Mouse (Mus musculus) embryonic facial prominence, embryonic 11.5 days (tissue): ENCODE measurements around the gene Pdlim5. TPM values are rescaled to one million over a fixed set of nuclear protein-coding genes. Genes with fewer than 3 reads are reported as not detected.
A peak's percentile ranks its signal among the peaks of the same experiment; 100 is the strongest.
"Not testable (repeated sequence)": the region's sequence is repeated elsewhere in the genome, so short reads cannot be mapped to it uniquely, and the experiment has no call there.

Experiments
- ATAC-seq: fragments of 200-750 bp; cut with Nextera tagmentation; replicated peaks from 2 replicates; pipeline ENCODE4 v1.8.0; 2017; ENCODE audit warnings: low read depth; ENCODE audit not compliant: insufficient number of reproducible peaks, low FRiP score, low TSS enrichment
- DNase-seq: peaks from one replicate; pipeline ENCODE4 v3.0.0-alpha.2; 2015; ENCODE audit warnings: low spot score
- H3K27ac ChIP-seq: fragments of 300-500 bp; sonication (generic); replicated peaks from 2 replicates; pipeline ENCODE4 v1.5.1; 2014; ENCODE audit warnings: mild to moderate bottlenecking, low read depth, low read length, control low read depth
- H3K27me3 ChIP-seq: fragments of 300-500 bp; sonication (generic); 2 replicates; pipeline ENCODE4 v1.6.1; 2014; ENCODE audit warnings: mild to moderate bottlenecking, low read length, moderate library complexity, mixed read lengths; ENCODE audit not compliant: control insufficient read depth, insufficient read depth
- H3K36me3 ChIP-seq: fragments of 300-500 bp; sonication (generic); replicated peaks from 2 replicates; pipeline ENCODE4 v1.6.1; 2014; ENCODE audit warnings: low read depth, mild to moderate bottlenecking, low read length, moderate library complexity, mixed read lengths; ENCODE audit not compliant: control insufficient read depth, insufficient read depth
- H3K4me1 ChIP-seq: fragments of 300-500 bp; sonication (generic); 2 replicates; pipeline ENCODE4 v1.6.1; 2014; ENCODE audit warnings: low read length, mixed read lengths; ENCODE audit not compliant: control insufficient read depth, insufficient read depth
- H3K4me2 ChIP-seq: fragments of 300-500 bp; sonication (generic); 2 replicates; pipeline ENCODE4 v1.6.1; 2014; ENCODE audit warnings: low read depth, mild to moderate bottlenecking, control low read depth, low read length, moderate library complexity
- H3K4me3 ChIP-seq: fragments of 300-500 bp; sonication (generic); 2 replicates; pipeline ENCODE4 v1.5.1; 2014; ENCODE audit warnings: low read depth, low read length, control low read depth
- H3K9ac ChIP-seq: fragments of 300-500 bp; sonication (generic); replicated peaks from 2 replicates; pipeline ENCODE4 v1.6.1; 2014; ENCODE audit warnings: mild to moderate bottlenecking, control low read depth, low read length
- H3K9me3 ChIP-seq: fragments of 300-500 bp; sonication (generic); replicated peaks from 2 replicates; pipeline ENCODE4 v1.6.1; 2016; ENCODE audit warnings: mild to moderate bottlenecking, low read length, inconsistent platforms, mixed read lengths; ENCODE audit not compliant: control insufficient read depth
- WGBS: fragments of 180-500 bp; shearing (Covaris S2); extraction: QIAGEN DNeasy Blood & Tissue Kit; methylation state at CpG from one replicate; pipeline ENCODE4 v1.1.7; 2014; 5-methylcytosine and 5-hydroxymethylcytosine counted together
- polyA plus RNA-seq: library from polyadenylated mRNA; unstranded; fragments of >200 nt; fragmentation: Nextera tagmentation; extraction: Ambion mirVana; gene quantifications from 2 replicates; pipeline ENCODE4 v1.2.1, GENCODE M21; 2014

The Pdlim5 gene
- polyA plus RNA-seq, 1 experiment from 2014 or later = 19.6 TPM

DNA sequence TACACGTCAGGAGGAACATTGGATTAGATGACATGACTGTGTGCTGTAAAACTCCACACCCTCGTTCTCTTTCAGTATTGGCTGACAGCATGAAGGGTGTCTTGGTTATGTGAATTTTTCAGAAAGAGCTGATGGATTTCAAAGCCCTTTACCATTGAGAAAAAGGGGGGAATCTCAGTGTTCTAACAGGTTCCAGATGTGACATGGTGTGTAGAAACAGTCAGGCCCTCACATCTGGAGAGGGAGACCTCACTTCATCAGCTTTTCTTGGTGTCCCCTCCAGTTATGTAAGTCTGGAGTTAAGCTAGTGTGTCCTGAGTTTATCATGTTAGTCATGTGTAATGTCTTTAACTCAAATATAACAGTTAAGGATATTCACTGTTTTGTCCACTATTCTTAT, 182.7 kb downstream of the Pdlim5 start:
- Histone ChIP-seq H3K27me3 (no peaks in the 10 kb centered on the region), H3K27ac (no peak overlapping the region), H3K9me3 (no peaks in the 10 kb centered on the region), H3K4me2 (no peak overlapping the region), H3K4me1 (no peaks in the 10 kb centered on the region), H3K9ac (no peak overlapping the region), H3K36me3 (no peaks in the 10 kb centered on the region), H3K4me3 (no peak overlapping the region)
- DNase-seq = peak; percentile 72
- ATAC-seq = no peak
- 38% methylated on average over 2 of the region's 2 CpGs for WGBS

GRCm38 (mm10) chr3:142212186-142212585, 183.3 kb downstream of the Pdlim5 start:
- Histone ChIP-seq H3K9ac (no peak overlapping the region), H3K4me2 (no peak overlapping the region), H3K4me3 (no peak overlapping the region), H3K27me3 (no peaks in the 10 kb centered on the region), H3K4me1 (no peaks in the 10 kb centered on the region), H3K27ac (no peak overlapping the region), H3K9me3 (no peaks in the 10 kb centered on the region), H3K36me3 (no peaks in the 10 kb centered on the region)
- WGBS = 84% methylated on average over 3 of the region's 3 CpGs
- no peak for DNase-seq
- no peak for ATAC-seq

DNA sequence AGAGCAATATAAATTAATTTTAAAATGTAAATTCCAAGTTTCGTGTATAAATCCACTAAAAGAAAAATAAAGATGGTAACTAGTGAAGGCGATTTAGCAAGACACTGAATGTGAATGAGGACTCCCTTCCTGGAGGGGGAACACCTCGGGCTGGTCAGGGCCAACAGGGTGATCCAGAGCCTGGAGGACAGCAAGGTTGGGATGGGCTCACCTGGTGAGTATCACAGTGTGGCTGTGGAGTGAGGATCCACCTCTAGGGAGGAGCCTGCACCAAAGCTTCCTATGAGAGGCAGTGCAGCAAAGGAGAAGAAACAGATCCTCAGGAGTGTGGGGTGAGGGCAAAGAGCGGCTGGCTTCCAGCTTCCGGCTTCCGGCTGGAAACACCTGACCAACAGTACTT, 185.5 kb downstream of the Pdlim5 start:
- 64% methylated on average over 6 of the region's 6 CpGs for WGBS
- H3K4me3 ChIP-seq = no peak overlapping the region

GRCm38 (mm10) chr3:142209057-142209456, 186.4 kb downstream of the Pdlim5 start:
- H3K27ac ChIP-seq = no peak overlapping the region

More for the DNA sequence above, 185.5 kb downstream of the Pdlim5 start:
- DNase-seq = no peak
- H3K4me2 ChIP-seq = no peak overlapping the region
- H3K9me3 ChIP-seq = no peaks in the 10 kb centered on the region
- no peak; the same call in 1 of the 2 replicates for ATAC-seq
- H3K9ac ChIP-seq = no peak overlapping the region
- no peak overlapping the region for H3K27ac ChIP-seq
- H3K36me3 ChIP-seq = no peaks in the 10 kb centered on the region
- H3K4me1 ChIP-seq = no peaks in the 10 kb centered on the region
- H3K27me3 ChIP-seq = no peaks in the 10 kb centered on the region

GRCm38 (mm10) chr3:142207488-142207887, 188.0 kb downstream of the Pdlim5 start:
- Histone ChIP-seq H3K4me2 (no peak overlapping the region), H3K4me3 (no peak overlapping the region), H3K9ac (no peak overlapping the region), H3K4me1 (no peaks in the 10 kb centered on the region), H3K36me3 (no peaks in the 10 kb centered on the region), H3K27me3 (no peaks in the 10 kb centered on the region), H3K27ac (no peak overlapping the region), H3K9me3 (no peaks in the 10 kb centered on the region)
- 93% methylated on average over 6 of the region's 6 CpGs for WGBS
- DNase-seq (no peak), ATAC-seq (no peak)

More at GRCm38 (mm10) chr3:142209057-142209456, 186.4 kb downstream of the Pdlim5 start:
- H3K4me3 ChIP-seq = no peak overlapping the region
- H3K9ac ChIP-seq = no peak overlapping the region
- no peaks in the 10 kb centered on the region for H3K27me3 ChIP-seq
- no peak overlapping the region for H3K4me2 ChIP-seq
- no peaks in the 10 kb centered on the region for H3K4me1 ChIP-seq
- H3K9me3 ChIP-seq = no peaks in the 10 kb centered on the region
- 76% methylated on average over 11 of the region's 11 CpGs for WGBS
- no peaks in the 10 kb centered on the region for H3K36me3 ChIP-seq
- DNase-seq (no peak), ATAC-seq (no peak)

GRCm38 (mm10) chr3:142206316-142206715, 189.2 kb downstream of the Pdlim5 start:
- Histone ChIP-seq H3K27ac (no peak overlapping the region), H3K9ac (no peak overlapping the region), H3K36me3 (no peaks in the 10 kb centered on the region), H3K9me3 (no peaks in the 10 kb centered on the region), H3K4me2 (no peak overlapping the region), H3K4me1 (no peaks in the 10 kb centered on the region), H3K27me3 (no peaks in the 10 kb centered on the region), H3K4me3 (no peak overlapping the region)
- no peak for ATAC-seq
- no peak for DNase-seq
- 87% methylated on average over 3 of the region's 3 CpGs for WGBS

DNA sequence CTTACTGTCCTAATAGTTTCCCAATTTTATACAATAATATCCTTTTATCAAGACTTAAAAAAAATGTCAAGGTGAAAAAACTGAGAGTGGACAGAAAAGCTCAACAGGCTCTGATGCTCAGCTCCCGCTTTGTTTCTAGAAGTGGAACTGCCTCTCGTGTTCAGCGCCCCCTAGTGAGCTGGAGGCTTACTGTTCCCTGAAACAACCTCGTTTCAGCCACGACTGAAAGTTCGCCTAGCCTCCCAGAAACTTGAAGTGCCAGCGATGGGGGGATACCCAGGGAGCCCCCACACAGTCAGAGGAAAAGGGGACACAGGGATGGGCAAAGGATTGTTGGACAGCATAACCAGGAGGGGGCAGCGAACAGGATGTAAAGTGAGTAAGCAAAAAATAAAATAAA, 199.4 kb downstream of the Pdlim5 start:
- 0 out of 2 replicates have a peak, but pooled peaks cover 2% of the 10 kb centered on the region for H3K9me3 ChIP-seq
- ATAC-seq = no peak
- WGBS = 83% methylated on average over 8 of the region's 8 CpGs

GRCm38 (mm10) chr3:142191627-142192026, 203.9 kb downstream of the Pdlim5 start:
- not testable (repeated sequence) for H3K9ac ChIP-seq, H3K4me3 ChIP-seq, H3K27me3 ChIP-seq, H3K36me3 ChIP-seq, DNase-seq, ATAC-seq, H3K4me2 ChIP-seq, H3K4me1 ChIP-seq, H3K9me3 ChIP-seq, H3K27ac ChIP-seq

More for the DNA sequence above, 199.4 kb downstream of the Pdlim5 start:
- no peaks in the 10 kb centered on the region for H3K36me3 ChIP-seq
- no peak for DNase-seq
- H3K27me3 ChIP-seq = no peaks in the 10 kb centered on the region
- H3K9ac ChIP-seq = no peak overlapping the region
- no peaks in the 10 kb centered on the region for H3K4me1 ChIP-seq
- H3K4me3 ChIP-seq = no peak overlapping the region
- no peak overlapping the region for H3K27ac ChIP-seq
- no peak overlapping the region for H3K4me2 ChIP-seq
